Mouse (Mus musculus) adrenal gland, adult 8-10 months (tissue): ENCODE measurements around the gene Smagp. TPM values are rescaled to one million over a fixed set of nuclear protein-coding genes. Genes with fewer than 3 reads are reported as not detected.

ENCODE experiments used
- DNase-seq: peaks from one replicate; pipeline ENCODE4 v3.0.0; 2022
- microRNA-seq, 2 experiments: library from miRNA; unstranded; fragments of <30 nt; microRNA quantifications; one replicate each; pipeline ENCODE4 v1.2.0; 2022
- total RNA-seq, 4 experiments: library from RNA; stranded (reverse); gene quantifications; 2 replicates each; pipeline ENCODE4 v1.2.4; 2022

Smagp gene
- total RNA-seq, 4 experiments from 2014 or later = 42.7 to 64.0 (median 55.6) TPM

DNA sequence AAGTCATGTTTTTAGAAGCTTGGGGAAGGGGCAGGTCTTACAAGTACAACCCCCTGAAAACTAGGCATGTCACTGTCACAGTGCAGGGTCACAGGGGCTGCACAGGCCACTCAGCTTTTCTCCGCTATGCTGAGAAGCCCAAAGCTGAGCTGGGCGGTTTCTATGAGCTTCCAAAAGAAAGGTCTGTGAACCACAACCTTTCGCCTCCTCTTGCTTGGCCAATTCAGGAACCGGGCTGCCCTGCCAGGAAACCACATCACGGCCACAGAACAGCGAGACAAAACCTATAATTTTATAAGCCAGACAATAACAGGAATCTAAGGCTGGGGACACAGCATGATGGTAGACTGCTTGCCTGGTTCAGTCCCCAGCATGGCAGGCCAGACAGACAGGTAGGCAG is 48.4 kb downstream of the Smagp start:
- DNase-seq = no peak

DNA sequence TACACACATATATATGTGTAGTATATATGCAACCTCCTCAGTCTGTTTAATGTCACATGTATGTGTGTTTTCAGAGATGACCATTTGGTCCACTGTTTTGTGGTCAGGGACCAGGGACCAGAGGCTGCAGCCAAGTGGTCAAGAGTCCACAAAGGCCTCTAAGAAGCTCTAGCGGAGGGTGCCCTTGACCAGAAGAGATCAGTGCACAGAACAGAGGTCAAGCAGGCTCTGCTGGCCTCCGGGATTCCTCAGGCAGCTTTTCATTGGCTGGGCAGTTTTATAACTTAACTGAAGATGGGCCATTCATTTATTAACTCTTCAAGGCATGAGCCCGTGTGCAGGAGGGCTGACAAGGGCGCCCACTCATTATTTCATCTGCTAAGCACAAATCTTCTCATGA is 49.6 kb downstream of the Smagp start:
- no peak for DNase-seq

DNA sequence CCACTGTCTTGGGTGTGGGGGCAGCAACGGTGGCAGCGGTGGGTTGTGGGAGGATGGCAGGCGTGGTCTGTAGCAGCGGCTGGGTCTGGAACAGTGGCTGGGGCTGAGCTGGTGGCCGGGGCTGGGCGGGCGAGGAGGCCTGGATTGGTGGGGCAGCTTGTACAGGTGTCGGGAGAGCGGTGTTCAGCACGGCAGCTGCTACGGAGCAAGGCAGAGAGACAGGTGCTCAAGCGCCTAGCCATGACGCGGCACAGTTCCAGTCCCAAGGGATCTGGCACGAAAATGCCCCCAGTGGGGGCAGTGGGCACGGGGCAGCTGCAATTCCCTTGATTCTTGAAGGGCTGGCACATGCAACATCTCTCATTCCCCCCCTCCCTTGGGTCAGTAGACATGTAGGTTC is 50.8 kb downstream of the Smagp start:
- DNase-seq = no peak

DNA sequence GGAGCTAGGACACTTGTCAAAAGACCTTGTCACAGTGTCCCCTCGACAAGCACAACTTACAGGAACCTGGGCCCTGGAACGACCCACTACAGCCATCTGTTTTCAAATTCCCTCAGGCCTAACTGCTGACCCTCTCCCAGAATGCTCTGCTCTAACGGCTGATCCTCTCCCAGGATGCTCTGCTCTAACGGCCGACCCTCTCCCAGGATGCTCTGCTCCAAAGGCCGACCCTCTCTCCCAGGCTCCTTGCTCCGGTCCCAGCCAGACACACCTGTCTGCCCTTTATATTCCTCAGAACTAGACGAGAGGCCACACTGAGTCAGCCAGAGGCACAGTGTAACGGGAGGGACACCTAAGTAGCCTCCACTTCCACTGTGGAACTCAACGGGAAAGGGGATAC is 56.6 kb downstream of the Smagp start:
- no peak for DNase-seq

DNA sequence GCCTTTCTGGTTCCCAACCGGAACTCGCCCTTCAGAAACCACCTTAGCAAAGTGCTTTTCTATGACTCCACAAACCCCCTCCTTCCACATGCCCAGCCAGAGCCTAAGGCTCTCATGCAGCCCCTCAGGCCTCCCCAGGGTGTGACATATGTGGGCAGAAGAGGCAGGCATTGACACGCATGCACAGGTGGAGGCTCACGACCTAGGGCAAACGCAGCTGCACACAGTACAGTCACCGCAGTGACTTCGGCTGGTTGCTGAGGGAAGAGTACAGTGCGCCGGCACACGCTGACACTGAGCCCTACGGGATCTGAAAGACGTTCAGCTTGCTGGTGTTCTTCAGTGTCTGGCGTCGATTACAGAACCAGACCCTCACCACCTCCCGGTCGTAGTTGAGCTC is 58.8 kb downstream of the Smagp start:
- no peak for DNase-seq

DNA sequence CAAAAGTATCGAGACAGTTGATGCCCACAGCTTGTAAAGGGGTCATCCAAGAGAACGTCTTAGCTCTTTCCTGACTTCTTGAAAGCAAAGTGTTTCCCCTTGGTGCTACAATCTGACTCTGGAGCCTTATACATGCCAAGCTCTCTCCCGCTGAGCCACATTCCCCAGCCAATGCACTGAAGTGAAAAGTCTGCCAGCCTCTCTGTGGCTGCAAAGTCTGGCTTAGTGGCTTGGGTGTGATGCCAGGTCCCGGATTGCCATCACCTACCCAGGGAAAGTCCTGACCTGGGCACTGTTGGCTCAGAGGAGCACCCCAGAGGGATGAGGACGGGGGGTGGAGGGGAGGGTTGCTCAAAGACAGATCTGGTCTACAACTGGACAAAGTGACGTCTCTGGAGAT is 59.9 kb downstream of the Smagp start:
- DNase-seq = no peak

DNA sequence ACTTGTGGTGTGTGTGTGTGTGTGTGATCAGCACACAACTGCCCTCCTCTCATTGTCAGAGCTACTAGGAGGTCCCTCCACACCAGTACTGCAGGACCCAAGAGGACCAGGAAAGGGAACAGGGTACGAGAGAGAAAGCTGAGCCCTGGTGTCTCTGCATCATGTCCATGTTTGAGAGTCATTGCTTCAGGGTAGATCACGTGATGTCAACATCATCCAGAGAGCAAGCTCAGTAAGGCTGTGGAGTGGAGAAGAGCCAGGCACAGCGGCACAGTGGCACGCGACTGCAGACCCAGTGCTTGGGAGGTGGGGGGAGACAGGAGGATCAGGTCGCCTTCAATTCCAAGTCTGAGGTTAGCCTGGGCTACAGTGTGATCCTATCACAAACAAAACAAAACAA is 60.3 kb downstream of the Smagp start:
- no peak for DNase-seq

DNA sequence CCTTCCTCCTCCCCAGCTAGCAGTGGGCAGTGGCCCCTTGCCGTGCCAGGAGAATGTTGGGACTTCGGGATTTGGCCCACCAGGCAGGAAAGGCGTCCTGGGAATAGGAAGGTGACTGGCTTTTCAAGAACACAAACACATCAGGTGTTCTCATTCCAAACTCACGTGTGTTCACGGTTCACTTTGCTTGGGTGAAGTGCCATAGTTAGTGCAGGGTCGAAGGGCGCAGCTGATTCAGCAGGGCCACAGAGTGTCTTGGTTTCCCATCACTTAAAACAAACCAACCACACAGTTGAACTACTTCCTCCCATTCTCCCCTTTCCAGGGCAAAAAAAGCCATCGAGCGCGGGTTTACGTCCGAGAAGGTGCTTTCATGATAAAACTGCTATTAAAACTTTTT is 61.4 kb downstream of the Smagp start:
- no peak for DNase-seq

DNA sequence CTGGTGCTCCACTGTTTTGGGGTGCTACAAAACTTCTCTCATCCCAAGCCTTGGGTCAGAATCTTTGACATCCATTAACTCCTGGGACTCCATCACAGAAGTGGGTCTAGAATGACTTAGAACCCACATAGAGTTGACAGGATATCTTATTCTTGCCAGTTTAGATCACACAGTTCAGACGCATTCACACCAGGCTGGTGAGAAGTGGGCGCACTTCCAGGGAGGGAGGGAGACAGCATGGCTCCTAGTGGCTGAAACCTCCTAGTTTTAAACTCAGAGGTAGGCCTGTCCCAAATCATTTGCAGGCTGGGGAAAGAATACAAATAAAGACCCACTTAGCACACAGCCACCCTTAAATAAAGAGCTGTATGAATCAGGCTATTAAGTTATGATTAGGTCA is 62.4 kb downstream of the Smagp start:
- DNase-seq = no peak

DNA sequence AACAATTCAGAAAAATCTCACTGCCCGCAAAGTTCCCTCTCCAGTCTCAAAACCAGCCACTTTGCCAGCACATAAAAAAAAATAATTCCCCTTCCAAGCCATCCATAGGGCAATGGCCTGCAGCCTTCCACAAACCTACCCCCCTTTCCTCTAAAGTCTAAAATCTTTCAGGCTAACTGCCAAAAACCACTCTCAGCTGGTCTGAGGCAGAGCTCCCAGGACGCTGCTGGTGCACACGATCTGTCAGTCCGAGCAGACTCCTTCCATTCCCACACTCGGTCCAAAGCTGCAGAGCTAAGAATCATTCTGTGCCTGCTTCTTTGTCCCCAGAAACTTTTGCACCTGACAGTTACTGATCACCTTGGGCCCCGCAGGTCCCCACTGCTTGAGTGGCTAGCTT is 62.8 kb downstream of the Smagp start:
- no peak for DNase-seq

Small RNA genes within 50 kb of the gene (microRNA-seq; reads per million reads assigned to microRNA genes)
- 0 reads per million in 2 experiments for gene Mir6961

Other genes starting within 250 kb of the Smagp start
- gene Gm5475, start 214.8 kb downstream of the Smagp start, total RNA-seq = under 1 TPM; 0.09 to 0.28 (median 0.26) TPM
- 100 to 1,000 TPM; 110 to 151 (median 127) TPM for gene Slc11a2, start 211.9 kb downstream of the Smagp start, total RNA-seq
- gene Letmd1, start 167.9 kb downstream of the Smagp start, total RNA-seq = 100 to 1,000 TPM in 3 of 4 experiments, 10 to 100 TPM in 1; 77.8 to 122 (median 108) TPM
- gene Csrnp2, start 141.5 kb downstream of the Smagp start, total RNA-seq = 1 to 10 TPM; 5.7 to 8.5 (median 6.7) TPM
- 10 to 100 TPM; 25.6 to 38.0 (median 30.8) TPM for gene Tfcp2, start 84.9 kb downstream of the Smagp start, total RNA-seq
- gene Pou6f1, start 37.0 kb downstream of the Smagp start, total RNA-seq = 10 to 100 TPM; 17.1 to 33.5 (median 23.8) TPM
- gene Dazap2, start 21.6 kb downstream of the Smagp start, total RNA-seq = 100 to 1,000 TPM; 235 to 259 (median 252) TPM
- 1 to 10 TPM; 2.5 to 7.0 (median 3.8) TPM for gene Bin2, start 32.6 kb upstream of the Smagp start, total RNA-seq
- gene Cela1, start 51.0 kb upstream of the Smagp start, total RNA-seq = 100 to 1,000 TPM; 107 to 119 (median 115) TPM
- gene Galnt6, start 92.4 kb upstream of the Smagp start, total RNA-seq = 1 to 10 TPM; 5.1 to 7.2 (median 5.8) TPM
- gene Slc4a8, start 124.8 kb upstream of the Smagp start, total RNA-seq = 10 to 100 TPM in 3 of 4 experiments, 1 to 10 TPM in 1; 6.2 to 20.5 (median 11.4) TPM
- gene Scn8a, start 232.9 kb upstream of the Smagp start, total RNA-seq = 10 to 100 TPM in 2 of 4 experiments, 1 to 10 TPM in 2; 4.1 to 14.9 (median 8.5) TPM